20 mouse cellular contexts compared by ENCODE assay signal in genomic region chrX:164345359-164345938, GRCm38 (mm10). TPM values are rescaled to one million over a fixed set of nuclear protein-coding genes. Genes with fewer than 3 reads are reported as not detected.
DNase-seq lines count a peak whose midpoint lies in the region; ATAC-seq and TF ChIP-seq lines count a peak whose summit lies in the region.
"Had no signal": no experiment of that assay in that cellular context is flagged by ENCODE, and none has a peak within 500 bp of the region (broad histone marks: within the 10 kb centered on the region; RNA-seq: fewer than 3 reads in every experiment).

No protein-coding gene starts in this region.

- no peak for TF ChIP-seq POLR2A in liver, adult 2 months (IDR thresholded peaks at IDR 0.05; ENCODE audit: extremely low read depth, insufficient read depth, low read length)

- no peak overlapping the region for H3K27ac ChIP-seq in liver, adult 2 months (replicated peaks; ENCODE audit: insufficient read depth, low read depth, low read length)
- H3K27ac ChIP-seq in liver, embryonic 11.5 days (ENCODE audit: low read depth, low read length), result no peak overlapping the region
- H3K27ac ChIP-seq: embryonic facial prominence, embryonic 10.5 days; forebrain, embryonic 13.5 days; gastrocnemius, adult 2 months; heart, embryonic 13.5 days; hindbrain, embryonic 15.5 days had no signal

- no peak overlapping the region for H3K9ac ChIP-seq in liver, adult 2 months (ENCODE audit: low read depth, low read length)
- H3K9ac ChIP-seq in liver, embryonic 11.5 days (ENCODE audit: low read depth, low read length), result no peak overlapping the region
- H3K9ac ChIP-seq: forebrain, embryonic 13.5 days; forebrain, postnatal 0 days; heart, embryonic 13.5 days; hindbrain, embryonic 15.5 days had no signal

- no peaks in the 10 kb centered on the region for H3K79me2 ChIP-seq in liver, adult 2 months (ENCODE audit: control insufficient read depth, insufficient read depth, low read length)

- H3K27me3 ChIP-seq in liver, adult 2 months (ENCODE audit: control insufficient read depth, insufficient read depth, low read length), result no peaks in the 10 kb centered on the region
- no peaks in the 10 kb centered on the region; the same call in 1 of the 2 replicates for H3K27me3 ChIP-seq in liver, embryonic 11.5 days (replicated peaks; ENCODE audit: control insufficient read depth, insufficient read depth, low read length)
- H3K27me3 ChIP-seq: forebrain, embryonic 13.5 days; heart, embryonic 13.5 days; hindbrain, embryonic 15.5 days had no signal

- H3K4me1 ChIP-seq in liver, adult 2 months (ENCODE audit: control insufficient read depth, insufficient read depth, low read length), result peaks cover 4% of the 10 kb centered on the region; the same call in 1 of the 2 replicates
- no peaks in the 10 kb centered on the region for H3K4me1 ChIP-seq in liver, embryonic 11.5 days (replicated peaks; ENCODE audit: control insufficient read depth, insufficient read depth, low read length)
- H3K4me1 ChIP-seq: embryonic facial prominence, embryonic 10.5 days; forebrain, embryonic 13.5 days; heart, embryonic 13.5 days; hindbrain, embryonic 15.5 days had no signal

- H3K4me3 ChIP-seq in liver, adult 2 months (ENCODE audit: insufficient read depth, low read depth, low read length), result no peak overlapping the region
- H3K4me3 ChIP-seq in liver, embryonic 11.5 days (ENCODE audit: low read depth, low read length), result no peak overlapping the region
- H3K4me3 ChIP-seq: embryonic facial prominence, embryonic 10.5 days; forebrain, embryonic 13.5 days; gastrocnemius, adult 2 months; heart, embryonic 13.5 days; hindbrain, embryonic 15.5 days had no signal

- peak; percentile 75 for DNase-seq in liver, adult 2 months (ENCODE audit: extremely low read depth, low read depth, low spot score)
- no peak for DNase-seq in liver, embryonic 11.5 days (ENCODE audit: low spot score)
- peak; percentile 3 for DNase-seq in 3T3-L1 (ENCODE audit: low read depth, low spot score)
- DNase-seq in adipocyte (ENCODE audit: low spot score), result peak; percentile 37
- peak; percentile 3 for DNase-seq in retina, postnatal 7 days (ENCODE audit: low read depth, low spot score)
- DNase-seq in spleen, adult 12 weeks (ENCODE audit: low spot score), result no peak
- no peak for DNase-seq in cerebellum, postnatal 25 days
- DNase-seq: adrenal gland, postnatal 10 days; cerebellum, adult 11 months; cerebellum, adult 8-10 months; cerebellum, postnatal 14 days; forebrain, postnatal 0 days; gastrocnemius, adult 2 months; gastrocnemius, postnatal 36 days; heart, adult 11 months; heart, postnatal 36 days had no signal

- ATAC-seq in liver, embryonic 11.5 days (replicated peaks; ENCODE audit: low FRiP score), result no peak
- ATAC-seq: forebrain, embryonic 13.5 days; forebrain, postnatal 0 days had no signal

- H3K4me2 ChIP-seq in liver, embryonic 11.5 days, result no peak overlapping the region
- H3K4me2 ChIP-seq: forebrain, embryonic 13.5 days; heart, embryonic 13.5 days; hindbrain, embryonic 15.5 days had no signal

- no peak for TF ChIP-seq CTCF in liver, adult 2 months (IDR thresholded peaks at IDR 0.05; ENCODE audit: low read depth, low read length)

- WGBS in liver, adult 2 months, result 25% methylated on average over 4 of the region's 4 CpGs
- WGBS in liver, embryonic 11.5 days, result 88% methylated on average over 4 of the region's 4 CpGs

- no peaks in the 10 kb centered on the region for H3K9me3 ChIP-seq in liver, embryonic 11.5 days (ENCODE audit: control insufficient read depth, low read length)
- H3K9me3 ChIP-seq: embryonic facial prominence, embryonic 10.5 days; forebrain, embryonic 13.5 days; heart, embryonic 13.5 days; hindbrain, embryonic 15.5 days had no signal

- peaks cover 1% of the 10 kb centered on the region; the same call in 1 of the 2 replicates for H3K36me3 ChIP-seq in liver, adult 2 months (ENCODE audit: control insufficient read depth, insufficient read depth, low read length)
- no peaks in the 10 kb centered on the region for H3K36me3 ChIP-seq in liver, embryonic 11.5 days (ENCODE audit: control insufficient read depth, insufficient read depth, low read length)
- H3K36me3 ChIP-seq: embryonic facial prominence, embryonic 10.5 days; heart, embryonic 13.5 days; hindbrain, embryonic 15.5 days had no signal

RNA-seq across cellular contexts. Expression of gene Vegfd, which starts 27.7 kb away (rescaled TPM):
- total RNA-seq in liver, adult 2 months (2014; rRNA removed), result 1.0 TPM in 2 replicates
- polyA plus RNA-seq in liver, adult 2 months (2012; rRNA removed), result 0.51 and 1.2 TPM in 2 replicates
- polyA plus RNA-seq in liver, embryonic 11.5 days (2014; fragmentation: Nextera tagmentation; extraction: Ambion mirVana), result 0.99 and 1.1 TPM in 2 replicates

Comparison
In these comparisons a context has a peak if more than half of its experiments do, and no peak if none do; other contexts are left out.
1. DNase-seq: peak in liver, adult 2 months (single experiment), 3T3-L1 (single experiment), adipocyte (single experiment) and retina, postnatal 7 days (single experiment); none in liver, embryonic 11.5 days (single experiment), spleen, adult 12 weeks (single experiment) and cerebellum, postnatal 25 days (0 of 2).